Mouse (Mus musculus): Measurements from ENCODE around the gene Hist1h2ai.
"Not testable (repeated sequence)": the region's sequence is repeated elsewhere in the genome, so short reads cannot be mapped to it uniquely, and the experiment has no call there.

Gene Hist1h2ai

GRCm38 (mm10) chr13:21715864-21716539, at the start of gene Hist1h2ai, which contains the start of gene Hist1h2bl:
TSS of gene Hist1h2ai (plus strand) at chr13:21716422.
TSS of gene Hist1h2bl (minus strand) at chr13:21716143.
- peak; percentile 90 to 95 for DNase-seq (ENCODE audit: low spot score in 2 of 2)

DNA sequence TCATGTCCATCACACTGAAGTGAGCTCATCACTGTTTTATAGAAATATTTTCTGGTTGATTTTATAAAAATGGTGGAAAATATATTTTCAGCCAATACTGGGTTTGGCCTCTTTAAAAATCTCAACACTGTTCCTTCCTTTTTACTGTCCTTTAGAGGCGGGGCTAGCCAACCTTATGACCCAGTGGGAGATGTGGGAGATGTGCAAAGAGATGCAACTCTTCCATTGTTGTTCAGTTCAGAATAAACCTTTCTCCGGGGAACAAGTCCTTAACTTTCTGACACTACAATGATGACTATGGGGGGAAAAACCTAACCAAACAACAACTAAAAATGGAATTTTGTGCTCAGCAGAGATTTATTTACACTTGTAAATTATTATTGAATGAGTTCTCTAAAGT, 38.9 kb upstream of the Hist1h2ai start, which contains the start of gene Olfr1360:
TSS of gene Olfr1360 (minus strand) at position 101 of the 400 bp plus-strand sequence.
- no peak for DNase-seq (ENCODE audit: low spot score in 2 of 2)

- no peak for DNase-seq (ENCODE audit: low spot score in 2 of 2)
Observed at GRCm38 (mm10) chr13:21697811-21698210, 18.4 kb upstream of the Hist1h2ai start, which contains the start of gene Olfr1359. TSS of gene Olfr1359 (plus strand) at chr13:21698111.

DNA sequence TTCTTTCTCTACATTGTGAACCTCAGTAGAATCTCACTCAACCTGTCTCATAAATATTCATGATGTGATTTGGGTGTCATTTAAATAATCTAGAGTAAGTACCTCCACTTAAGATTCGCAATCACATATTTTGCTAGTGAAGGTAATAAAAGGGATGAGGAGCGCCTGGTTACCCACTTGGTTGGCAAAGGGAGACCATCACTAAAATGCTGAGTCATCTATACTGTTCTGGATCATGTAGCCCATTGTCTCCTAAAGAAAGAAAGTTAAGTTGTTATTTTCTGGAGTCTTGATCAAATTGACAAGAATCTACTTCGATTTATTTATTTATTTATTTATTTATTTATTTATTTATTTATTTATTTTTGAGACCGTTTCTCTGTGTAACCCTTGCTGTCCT, 9.6 kb upstream of the Hist1h2ai start:
- DNase-seq (ENCODE audit: low spot score in 2 of 2) = no peak

- peak; percentile 90 to 94 for DNase-seq (ENCODE audit: low spot score in 2 of 2)
Observed at GRCm38 (mm10) chr13:21710031-21710711, 6.1 kb upstream of the Hist1h2ai start.

DNA sequence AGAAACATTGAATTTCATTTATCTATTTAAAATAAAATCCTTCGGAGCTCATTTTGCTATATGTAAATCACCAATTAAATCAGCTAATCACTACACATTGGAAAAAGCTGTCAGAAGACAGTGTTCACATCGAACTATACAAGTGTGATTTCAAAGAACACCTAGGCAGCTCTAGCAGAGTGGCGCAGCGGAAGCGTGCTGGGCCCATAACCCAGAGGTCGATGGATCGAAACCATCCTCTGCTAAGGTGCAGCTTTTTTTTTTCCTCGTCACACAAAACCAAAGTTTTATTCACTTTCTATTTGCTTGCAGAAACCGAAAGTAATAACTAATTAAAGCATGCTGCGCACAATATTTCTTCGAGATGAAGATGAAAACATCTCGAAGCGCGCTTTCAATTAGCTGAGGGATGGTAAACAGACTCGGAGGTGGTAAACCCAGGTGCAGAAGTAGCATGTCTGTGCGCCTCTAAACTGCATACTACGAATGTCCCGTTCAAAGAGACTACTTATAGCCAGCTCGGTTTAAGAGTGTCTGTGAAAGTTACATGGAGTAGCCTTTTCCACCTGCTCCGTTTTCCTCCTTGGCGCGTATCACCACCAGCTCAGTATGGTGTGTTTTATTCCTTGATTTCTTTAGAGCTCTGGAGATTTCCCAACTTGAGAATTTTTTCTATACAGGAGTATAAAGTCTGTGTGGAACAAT, 5.2 kb upstream of the Hist1h2ai start:
- DNase-seq (ENCODE audit: low spot score in 2 of 2) = peak; percentile 78 to 81

DNA sequence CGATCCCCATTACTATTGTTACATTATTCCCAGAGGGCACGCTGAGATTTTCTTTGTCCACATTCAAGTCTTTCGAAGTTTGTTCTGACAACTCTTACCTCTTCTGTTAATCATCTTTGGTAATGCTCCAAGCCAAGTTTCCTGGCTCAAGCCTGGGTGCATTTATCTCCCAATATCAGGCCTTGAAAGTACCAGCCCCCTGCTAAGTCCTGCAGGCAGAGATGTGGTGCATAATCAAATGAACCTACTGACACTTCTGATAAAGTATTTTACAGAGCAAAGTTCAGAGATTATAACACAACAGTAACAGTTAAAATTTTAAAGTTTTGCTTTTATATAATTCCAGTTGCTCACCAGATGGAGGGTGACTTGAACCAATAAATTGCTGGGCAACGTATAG, 4.5 kb upstream of the Hist1h2ai start:
- no peak for DNase-seq (ENCODE audit: low spot score in 2 of 2)

DNA sequence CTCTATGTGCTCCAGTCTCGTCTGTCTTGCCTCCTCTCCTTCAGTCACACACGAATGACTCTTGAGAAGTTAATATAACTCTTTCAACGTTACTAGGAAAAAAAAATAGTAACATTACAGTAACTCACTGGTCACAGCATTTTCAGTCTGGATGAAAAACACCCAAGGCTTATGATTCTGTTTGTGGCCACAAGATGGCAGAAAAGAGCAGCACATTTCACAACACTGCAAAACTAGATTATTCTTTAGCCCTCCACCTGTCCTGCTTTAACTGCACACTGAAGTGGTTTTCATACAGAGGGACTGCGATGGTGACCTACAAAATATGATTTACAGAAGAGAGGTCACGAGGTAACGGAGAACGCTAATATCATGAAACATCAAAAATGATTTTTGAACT, 1.5 kb upstream of the Hist1h2ai start:
- peak; percentile 75 to 76 for DNase-seq (ENCODE audit: low spot score in 2 of 2)

- DNase-seq (ENCODE audit: low spot score in 2 of 2) = peak; percentile 28 to 40
Observed at GRCm38 (mm10) chr13:21715131-21715863, 925 bp upstream of the Hist1h2ai start.

- not testable (repeated sequence) for DNase-seq (ENCODE audit: low spot score in 2 of 2)
Observed at GRCm38 (mm10) chr13:21716540-21717391, 544 bp downstream of the Hist1h2ai start.

- DNase-seq (ENCODE audit: low spot score in 2 of 2) = peak; percentile 92 to 95
Observed at GRCm38 (mm10) chr13:21717397-21718357, 1.5 kb downstream of the Hist1h2ai start, which contains the start of gene Hist1h3h. TSS of gene Hist1h3h (plus strand) at chr13:21717659.

GRCm38 (mm10) chr13:21718381-21719080, 2.3 kb downstream of the Hist1h2ai start:
- no peak for DNase-seq (ENCODE audit: low spot score in 2 of 2)

DNA sequence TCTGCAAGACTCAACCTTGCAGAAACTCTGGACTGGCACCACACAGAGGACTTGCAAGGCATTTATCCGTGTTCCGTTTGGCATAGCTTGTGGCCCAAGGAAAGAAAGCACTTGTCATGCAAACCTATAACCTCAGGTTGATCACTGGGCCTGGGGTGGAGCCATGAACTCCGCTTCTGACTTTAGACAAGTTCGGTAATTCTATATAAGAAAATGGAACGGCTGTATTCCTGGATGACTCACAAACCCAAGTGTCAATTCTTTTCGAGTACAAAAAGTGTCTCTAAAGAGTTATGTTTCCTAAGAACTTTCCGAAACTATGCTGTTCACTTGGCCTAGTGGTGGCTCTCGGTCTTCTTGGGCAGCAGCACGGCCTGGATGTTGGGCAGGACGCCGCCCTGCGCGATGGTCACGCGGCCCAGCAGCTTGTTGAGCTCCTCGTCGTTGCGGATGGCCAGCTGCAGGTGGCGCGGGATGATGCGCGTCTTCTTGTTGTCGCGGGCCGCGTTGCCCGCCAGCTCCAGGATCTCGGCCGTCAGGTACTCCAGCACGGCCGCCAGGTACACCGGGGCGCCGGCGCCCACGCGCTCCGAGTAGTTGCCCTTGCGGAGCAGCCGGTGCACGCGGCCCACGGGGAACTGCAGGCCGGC, 5.0 kb downstream of the Hist1h2ai start:
- DNase-seq (ENCODE audit: low spot score in 2 of 2) = not testable (repeated sequence)

DNA sequence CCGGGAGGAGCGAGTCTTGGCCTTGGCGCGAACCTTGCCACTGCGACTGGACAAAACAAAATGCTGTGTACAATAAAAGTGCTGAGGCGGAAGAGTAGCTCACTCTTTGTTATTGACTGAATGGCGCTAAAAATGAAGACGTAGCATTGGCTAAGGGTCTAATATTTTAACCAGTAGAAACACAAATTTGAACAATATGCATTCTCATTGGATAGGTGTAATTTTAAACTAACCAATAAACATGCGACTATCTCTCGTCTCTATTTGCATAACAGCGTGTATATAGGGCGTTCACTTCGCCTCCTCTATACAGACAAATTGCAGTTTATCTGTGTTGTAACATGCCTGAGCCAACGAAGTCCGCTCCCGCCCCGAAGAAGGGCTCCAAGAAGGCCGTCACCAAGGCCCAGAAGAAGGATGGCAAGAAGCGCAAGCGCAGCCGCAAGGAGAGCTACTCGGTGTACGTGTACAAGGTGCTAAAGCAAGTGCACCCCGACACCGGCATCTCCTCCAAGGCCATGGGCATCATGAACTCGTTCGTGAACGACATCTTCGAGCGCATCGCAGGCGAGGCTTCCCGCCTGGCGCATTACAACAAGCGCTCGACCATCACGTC, 5.6 kb downstream of the Hist1h2ai start, which contains the start of gene Hist1h2bm:
TSS of gene Hist1h2bm (plus strand) at position 288 of the 616 bp plus-strand sequence.
- peak; percentile 71 to 78 for DNase-seq (ENCODE audit: low spot score in 2 of 2)

GRCm38 (mm10) chr13:21722373-21722925, 6.2 kb downstream of the Hist1h2ai start:
- no peak for DNase-seq (ENCODE audit: low spot score in 2 of 2)

DNA sequence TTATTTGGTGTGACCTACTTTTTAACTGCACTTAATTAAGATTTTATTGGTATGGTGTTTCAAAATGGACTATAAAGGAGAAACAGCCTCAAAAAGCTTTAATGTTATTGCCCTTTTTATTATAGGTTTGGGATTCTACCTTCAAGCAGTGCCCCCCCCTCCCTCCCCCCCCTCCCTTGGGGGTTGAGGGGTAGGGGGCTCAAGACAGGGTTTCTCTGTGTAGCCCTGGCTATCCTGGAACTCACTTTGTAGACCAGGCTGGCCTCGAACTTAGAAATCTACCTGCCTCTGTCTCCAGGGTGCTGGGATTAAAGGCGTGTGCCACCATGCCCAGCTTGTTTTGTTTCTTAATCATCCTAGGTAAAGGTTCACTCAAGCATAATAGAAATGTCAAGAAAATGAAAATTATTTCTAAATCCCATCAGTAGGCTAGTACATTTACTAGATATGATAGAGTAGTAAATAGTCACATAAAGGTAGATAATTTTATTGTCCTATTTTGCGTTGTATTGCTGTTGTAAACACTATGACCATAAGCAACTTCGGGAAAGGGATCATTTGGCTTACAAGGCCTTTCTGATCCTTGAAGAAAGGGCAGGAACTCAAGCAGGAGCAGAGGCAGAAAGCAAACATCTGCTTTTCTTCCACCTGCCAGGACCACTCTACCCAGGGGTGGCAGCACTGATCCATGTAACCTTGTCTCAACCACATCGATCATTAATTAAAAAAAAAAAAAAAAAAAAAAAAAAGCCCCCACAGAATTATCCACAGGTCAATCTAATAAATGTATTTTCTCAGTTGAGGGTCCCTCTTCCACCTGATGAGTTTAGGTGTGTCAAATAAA, 7.0 kb downstream of the Hist1h2ai start:
- no peak for DNase-seq (ENCODE audit: low spot score in 2 of 2)
